Mouse (Mus musculus): ENCODE measurements around the gene Cacnb1. TPM values are rescaled to one million over a fixed set of nuclear protein-coding genes. Genes with fewer than 3 reads are reported as not detected.
A peak's percentile ranks its signal among the peaks of the same experiment; 100 is the strongest.

The Cacnb1 gene
- total and polyA plus RNA-seq, 3 experiments: 2.3 to 4.4 TPM; not detected in 1

GRCm38 (mm10) chr11:97967114-97967513 is 55.7 kb downstream of the Cacnb1 start:
- Histone ChIP-seq H3K9me3 (replicated peaks; ENCODE audit: insufficient read depth, low read length) (no peaks in the 10 kb centered on the region), H3K27ac (ENCODE audit: control insufficient read depth, low read depth, low read length) (no peak overlapping the region), H3K27me3 (ENCODE audit: control insufficient read depth in 1 of 2, insufficient read depth in 2 of 2, low read length in 2 of 2) (no peaks in the 10 kb centered on the region), H3K9ac (ENCODE audit: control insufficient read depth, low read depth, low read length, poor library complexity, severe bottlenecking) (no peak overlapping the region), H3K4me1 (ENCODE audit: control insufficient read depth in 1 of 2, insufficient read depth in 2 of 2, low read length in 2 of 2) (peaks cover 4 to 11% of the 10 kb centered on the region in 2 experiments; a peak in 3 of 4 replicates), H3K4me3 (ENCODE audit: control insufficient read depth in 1 of 2, insufficient read depth in 1 of 2, low read depth in 2 of 2, low read length in 2 of 2) (no peak overlapping the region), H3K79me2 (ENCODE audit: control insufficient read depth, insufficient read depth, low read length, poor library complexity) (no peaks in the 10 kb centered on the region), H3K36me3 (ENCODE audit: control insufficient read depth in 1 of 2, insufficient read depth in 2 of 2, low read length in 2 of 2) (0 out of 4 replicates have a peak, but pooled peaks cover 0 to 2% of the 10 kb centered on the region in 2 experiments)
- TF ChIP-seq GATA1 (IDR thresholded peaks at IDR 0.05; ENCODE audit: low read depth, low read length): no peak
- TF ChIP-seq POLR2A (IDR thresholded peaks at IDR 0.05; ENCODE audit: control insufficient read depth in 1 of 2, insufficient read depth in 1 of 2, low read depth in 1 of 2, low read length in 2 of 2, poor library complexity in 1 of 2): 0 out of 4 replicates have a peak, but pooled peaks of 1 of the 2 experiments have one; percentile 24
- no peak for DNase-seq (ENCODE audit: low read depth, low spot score)

GRCm38 (mm10) chr11:97960907-97961306 is 61.9 kb downstream of the Cacnb1 start:
- Histone ChIP-seq H3K4me1 (ENCODE audit: control insufficient read depth in 1 of 2, insufficient read depth in 2 of 2, low read length in 2 of 2) (peaks cover 7 to 13% of the 10 kb centered on the region in 2 experiments), H3K9me3 (replicated peaks; ENCODE audit: insufficient read depth, low read length) (no peaks in the 10 kb centered on the region), H3K4me3 (ENCODE audit: control insufficient read depth in 1 of 2, insufficient read depth in 1 of 2, low read depth in 2 of 2, low read length in 2 of 2) (no peak overlapping the region), H3K27ac (ENCODE audit: control insufficient read depth, low read depth, low read length) (no peak overlapping the region), H3K27me3 (ENCODE audit: control insufficient read depth in 1 of 2, insufficient read depth in 2 of 2, low read length in 2 of 2) (no peaks in the 10 kb centered on the region), H3K79me2 (ENCODE audit: control insufficient read depth, insufficient read depth, low read length, poor library complexity) (no peaks in the 10 kb centered on the region), H3K9ac (ENCODE audit: control insufficient read depth, low read depth, low read length, poor library complexity, severe bottlenecking) (no peak overlapping the region), H3K36me3 (ENCODE audit: control insufficient read depth in 1 of 2, insufficient read depth in 2 of 2, low read length in 2 of 2) (peaks cover 0 to 8% of the 10 kb centered on the region in 2 experiments; a peak in 2 of 4 replicates)
- no peak for TF ChIP-seq HCFC1 (IDR thresholded peaks at IDR 0.05; ENCODE audit: low read depth, low read length)
- peak; percentile 22 to 43 (median 30); a peak in 4 of 6 replicates for TF ChIP-seq CTCF (IDR thresholded peaks at IDR 0.05 in 2 of 3, conservative IDR thresholded peaks at IDR 0.05 in 1 of 3; ENCODE audit: control insufficient read depth in 1 of 3, insufficient read depth in 1 of 3, low read depth in 2 of 3, low read length in 3 of 3, poor library complexity in 1 of 3, severe bottlenecking in 1 of 3)
- peak; percentile 36 for TF ChIP-seq SMC3 (IDR thresholded peaks at IDR 0.05; ENCODE audit: low read depth, low read length)
- DNase-seq (ENCODE audit: low read depth, low spot score): no peak

- Histone ChIP-seq H3K9ac (ENCODE audit: control insufficient read depth, low read depth, low read length, poor library complexity, severe bottlenecking) (no peak overlapping the region), H3K9me3 (replicated peaks; ENCODE audit: insufficient read depth, low read length) (no peaks in the 10 kb centered on the region), H3K36me3 (ENCODE audit: control insufficient read depth in 1 of 2, insufficient read depth in 2 of 2, low read length in 2 of 2) (peaks cover 0 to 17% of the 10 kb centered on the region in 2 experiments; a peak in 2 of 4 replicates), H3K4me1 (ENCODE audit: control insufficient read depth in 1 of 2, insufficient read depth in 2 of 2, low read length in 2 of 2) (peaks cover 7 to 26% of the 10 kb centered on the region in 2 experiments), H3K4me3 (ENCODE audit: control insufficient read depth in 1 of 2, insufficient read depth in 1 of 2, low read depth in 2 of 2, low read length in 2 of 2) (no peak overlapping the region), H3K27ac (ENCODE audit: control insufficient read depth, low read depth, low read length) (no peak overlapping the region), H3K27me3 (ENCODE audit: control insufficient read depth in 1 of 2, insufficient read depth in 2 of 2, low read length in 2 of 2) (no peaks in the 10 kb centered on the region), H3K79me2 (ENCODE audit: control insufficient read depth, insufficient read depth, low read length, poor library complexity) (peaks cover 2% of the 10 kb centered on the region)
- DNase-seq (ENCODE audit: low read depth, low spot score): no peak
- TF ChIP-seq KAT2A (conservative IDR thresholded peaks at IDR 0.05; ENCODE audit: low read depth, low read length): no peak
- TF ChIP-seq GABPA (IDR thresholded peaks at IDR 0.05; ENCODE audit: low read depth, low read length): no peak
- TF ChIP-seq MAX (IDR thresholded peaks at IDR 0.05; ENCODE audit: low read length): no peak
- no peak for TF ChIP-seq MYC (IDR thresholded peaks at IDR 0.05; ENCODE audit: low read depth, low read length)
- no peak for TF ChIP-seq POLR2A (IDR thresholded peaks at IDR 0.05; ENCODE audit: control insufficient read depth in 1 of 2, insufficient read depth in 1 of 2, low read depth in 1 of 2, low read length in 2 of 2, poor library complexity in 1 of 2)
- no peak for TF ChIP-seq E2F4 (IDR thresholded peaks at IDR 0.05; ENCODE audit: borderline replicate concordance, low read depth, low read length)
- no peak for TF ChIP-seq EP300 (IDR thresholded peaks at IDR 0.05; ENCODE audit: low read depth in 1 of 2, low read length in 2 of 2)
- no peak for TF ChIP-seq POLR2AphosphoS2 (IDR thresholded peaks at IDR 0.05; ENCODE audit: low read length)
- TF ChIP-seq UBTF (IDR thresholded peaks at IDR 0.05; ENCODE audit: borderline replicate concordance, insufficient read depth, low read depth, low read length): no peak
- no peak for TF ChIP-seq CHD1 (IDR thresholded peaks at IDR 0.05; ENCODE audit: low read depth, low read length)
- TF ChIP-seq CTCF (IDR thresholded peaks at IDR 0.05 in 2 of 3, conservative IDR thresholded peaks at IDR 0.05 in 1 of 3; ENCODE audit: control insufficient read depth in 1 of 3, insufficient read depth in 1 of 3, low read depth in 2 of 3, low read length in 3 of 3, poor library complexity in 1 of 3, severe bottlenecking in 1 of 3): no peak
- no peak for TF ChIP-seq ZNF384 (IDR thresholded peaks at IDR 0.05; ENCODE audit: low read depth, low read length)
- TF ChIP-seq NRF1 (IDR thresholded peaks at IDR 0.05; ENCODE audit: insufficient read depth, low read depth, low read length, poor library complexity, severe bottlenecking): no peak
- no peak for TF ChIP-seq ZC3H11A (IDR thresholded peaks at IDR 0.05; ENCODE audit: low read depth, low read length)
- no peak for TF ChIP-seq RCOR1 (IDR thresholded peaks at IDR 0.05; ENCODE audit: low read depth, low read length)
- TF ChIP-seq ZKSCAN1 (IDR thresholded peaks at IDR 0.05; ENCODE audit: low read depth, low read length): no peak
- TF ChIP-seq TBP (IDR thresholded peaks at IDR 0.05; ENCODE audit: low read depth, low read length): no peak
These were observed 63.5 kb downstream of the Cacnb1 start for GRCm38 (mm10) chr11:97959300-97959680.

All from MEL (cell line).